11 mouse cellular contexts compared by ENCODE assay signal in the genomic region with DNA sequence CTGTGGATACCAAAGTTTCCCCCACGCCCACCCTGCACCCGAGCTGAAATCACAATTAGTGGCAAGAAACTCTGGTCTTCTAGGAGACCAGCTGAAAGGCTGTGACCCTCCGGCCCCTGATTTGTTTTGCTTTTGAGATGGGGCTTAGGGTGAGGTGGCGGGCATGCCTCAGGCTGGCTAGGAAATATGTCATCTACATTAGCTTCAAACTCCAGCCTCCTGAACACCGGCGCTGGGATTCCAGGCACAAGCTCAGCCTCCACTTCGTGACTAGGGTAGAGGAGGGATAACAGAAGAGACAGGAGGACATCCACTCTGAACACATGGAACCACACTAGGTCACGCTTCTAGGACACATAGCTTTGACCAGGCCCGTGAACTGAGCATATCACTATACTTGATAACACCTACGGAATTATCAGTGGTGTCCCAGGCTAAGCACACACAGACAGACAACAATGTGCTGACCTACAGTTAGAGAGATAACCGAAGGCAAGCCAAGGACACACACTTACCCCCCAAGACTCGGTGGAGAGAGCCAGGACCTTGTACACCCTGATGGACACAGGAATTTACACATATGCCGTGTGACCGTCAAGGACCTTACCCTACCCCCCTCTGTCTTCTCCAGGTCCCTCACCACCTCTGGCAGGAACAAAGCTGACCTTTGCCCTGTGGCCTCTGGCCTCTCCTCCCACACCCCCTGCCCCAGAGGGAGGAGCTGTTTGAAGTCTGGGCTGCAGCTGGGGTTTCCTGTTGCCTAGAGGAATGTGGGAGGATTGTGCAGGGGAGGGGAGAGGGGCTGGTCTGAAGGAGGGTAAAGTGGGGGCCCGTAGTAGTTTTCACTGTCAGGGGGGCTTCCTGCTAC. TPM values are rescaled to one million over a fixed set of nuclear protein-coding genes. Genes with fewer than 3 reads are reported as not detected.
DNase-seq lines count a peak whose midpoint lies in the region; ATAC-seq and TF ChIP-seq lines count a peak whose summit lies in the region.
"Had no signal": no experiment of that assay in that cellular context is flagged by ENCODE, and none has a peak within 500 bp of the region (broad histone marks: within the 10 kb centered on the region; RNA-seq: fewer than 3 reads in every experiment).

No protein-coding gene starts in this region.

- peaks cover 22 to 31% of the 10 kb centered on the region in 2 experiments for H3K4me1 ChIP-seq in heart, embryonic 14.5 days (ENCODE audit: control insufficient read depth in 2 of 2, insufficient read depth in 2 of 2, low read length in 2 of 2)
- H3K4me1 ChIP-seq in liver, embryonic 14.5 days (replicated peaks; ENCODE audit: control insufficient read depth in 2 of 2, insufficient read depth in 2 of 2, low read length in 1 of 2) = peaks cover 4 to 23% of the 10 kb centered on the region in 2 experiments

- no peak overlapping the region for H3K4me3 ChIP-seq in heart, embryonic 14.5 days (ENCODE audit: control insufficient read depth in 1 of 2, insufficient read depth in 1 of 2, low read depth in 1 of 2, low read length in 2 of 2)
- H3K4me3 ChIP-seq in liver, embryonic 14.5 days (ENCODE audit: insufficient read depth in 1 of 2, low read depth in 2 of 2, low read length in 2 of 2) = peak overlapping the region; percentile 7 to 40; a peak in 3 of 4 replicates

- 0 out of 2 replicates have a peak overlapping the region, but pooled peaks have one; percentile 35 for H3K9ac ChIP-seq in heart, embryonic 14.5 days (ENCODE audit: low read length)
- no peak overlapping the region for H3K9ac ChIP-seq in liver, embryonic 14.5 days (replicated peaks)
- H3K9ac ChIP-seq: forebrain, postnatal 0 days had no signal

- H3K27me3 ChIP-seq in heart, embryonic 14.5 days (ENCODE audit: control insufficient read depth, insufficient read depth, low read length) = no peaks in the 10 kb centered on the region
- H3K27me3 ChIP-seq in liver, embryonic 14.5 days (ENCODE audit: control insufficient read depth, insufficient read depth, low read length) = peaks cover 34% of the 10 kb centered on the region

- no peak for ATAC-seq in heart, embryonic 14.5 days (ENCODE audit: insufficient number of reproducible peaks, insufficient read depth, low FRiP score, low read depth)
- ATAC-seq in liver, embryonic 14.5 days (ENCODE audit: insufficient read depth) = peak; percentile 57
- no peak for ATAC-seq in activated CD4-positive, CD25-positive, alpha-beta regulatory T cell, adult 4 months
- no peak for ATAC-seq in monocyte, adult 5-6 weeks (replicated peaks; ENCODE audit: insufficient number of reproducible peaks, low FRiP score, low TSS enrichment, poor library complexity, severe bottlenecking)
- ATAC-seq: forebrain, postnatal 0 days had no signal

- no peak for DNase-seq in heart, postnatal 14 days
- peak; percentile 45 for DNase-seq in c-Kit-positive CD71-positive TER-119-positive erythroid progenitor cells, embryonic 14.5 days (ENCODE audit: low spot score)
- DNase-seq in kidney, adult 18-20 months = peak; percentile 71
- DNase-seq in liver, embryonic 14.5 days (ENCODE audit: low read depth in 3 of 3, low spot score in 3 of 3) = peak; percentile 29 to 52 (median 44)
- no peak for DNase-seq in urinary bladder, postnatal 14 days (ENCODE audit: low spot score)
- DNase-seq: forebrain, postnatal 0 days; right cerebral cortex, postnatal 4 days had no signal

- H3K9me3 ChIP-seq in heart, embryonic 14.5 days (ENCODE audit: control insufficient read depth, low read length) = no peaks in the 10 kb centered on the region
- no peaks in the 10 kb centered on the region for H3K9me3 ChIP-seq in liver, embryonic 14.5 days (ENCODE audit: control insufficient read depth, low read length)

- TF ChIP-seq CTCF in liver, embryonic 14.5 days (IDR thresholded peaks at IDR 0.05; ENCODE audit: low read depth) = no peak

- H3K36me3 ChIP-seq in heart, embryonic 14.5 days (ENCODE audit: control insufficient read depth, insufficient read depth, low read length) = no peaks in the 10 kb centered on the region
- no peaks in the 10 kb centered on the region for H3K36me3 ChIP-seq in liver, embryonic 14.5 days (replicated peaks; ENCODE audit: control insufficient read depth, insufficient read depth, low read depth)

- no peak overlapping the region for H3K27ac ChIP-seq in heart, embryonic 14.5 days (replicated peaks in 1 of 2; ENCODE audit: control insufficient read depth in 1 of 2, insufficient read depth in 1 of 2, low read depth in 2 of 2, low read length in 2 of 2)
- no peak overlapping the region for H3K27ac ChIP-seq in liver, embryonic 14.5 days
- H3K27ac ChIP-seq: macrophage had no signal

- intact Hi-C loops in heart, postnatal 14 days (cut with DNase I) = loop anchor here (2.0 kb wide), 1 partner anchor 243 kb away; no protein-coding TSS in a partner anchor

- 27% methylated on average over 15 of the region's 15 CpGs for WGBS in heart, embryonic 14.5 days
- WGBS in liver, embryonic 14.5 days (ENCODE audit: insufficient replicate concordance) = 23% methylated on average over 15 of the region's 15 CpGs

- peak; percentile 84 for TF ChIP-seq EP300 in liver, embryonic 14.5 days (IDR thresholded peaks at IDR 0.05; ENCODE audit: low read depth)

- H3K4me2 ChIP-seq in heart, embryonic 14.5 days (ENCODE audit: low read length) = no peak overlapping the region
- H3K4me2 ChIP-seq in liver, embryonic 14.5 days (ENCODE audit: low read depth) = peak overlapping the region; percentile 33

RNA-seq across cellular contexts. Expression of a gene that starts 3.3 kb away (rescaled TPM):
- polyA plus RNA-seq in heart, embryonic 14.5 days (2014; fragmentation: Nextera tagmentation; extraction: Ambion mirVana) = 7.1 and 9.0 TPM in 2 replicates
- total RNA-seq in heart, postnatal 14 days (2021) = 10 to 100 TPM; 55.2 to 59.1 TPM
- 1.3 and 1.7 TPM in 2 replicates for polyA plus RNA-seq in liver, embryonic 14.5 days (2012; rRNA removed)
- 0.53 and 0.75 TPM in 2 replicates for polyA plus RNA-seq in liver, embryonic 14.5 days (2014; fragmentation: Nextera tagmentation; extraction: Ambion mirVana)
- polyA plus RNA-seq in activated CD4-positive, CD25-positive, alpha-beta regulatory T cell, adult 4 months (2017; shearing (Covaris generic)) = 1 to 10 TPM; 2.1 TPM
- 2.8 to 13.7 TPM (median 3.3 TPM) in 3 replicates for total RNA-seq in monocyte, adult 5-6 weeks (2017)

RNA-seq across cellular contexts. Expression of a gene that starts 33.9 kb away (rescaled TPM):
- polyA plus RNA-seq in heart, embryonic 14.5 days (2014; fragmentation: Nextera tagmentation; extraction: Ambion mirVana) = 0.18 and 0.74 TPM in 2 replicates
- total RNA-seq in heart, postnatal 14 days (2021) = under 1 TPM; 0.43 to 0.49 TPM
- 0.79 and 1.0 TPM in 2 replicates for polyA plus RNA-seq in liver, embryonic 14.5 days (2012; rRNA removed)
- polyA plus RNA-seq in liver, embryonic 14.5 days (2014; fragmentation: Nextera tagmentation; extraction: Ambion mirVana) = 0.57 and 0.75 TPM in 2 replicates
- polyA plus RNA-seq in activated CD4-positive, CD25-positive, alpha-beta regulatory T cell, adult 4 months (2017; shearing (Covaris generic)) = 1 to 10 TPM; 4.2 TPM
- total RNA-seq in monocyte, adult 5-6 weeks (2017) = 266 TPM in 3 replicates
- total RNA-seq: forebrain, postnatal 0 days had no signal

Comparison
In these comparisons a context has a peak if more than half of its experiments do, and no peak if none do; other contexts are left out.
1. H3K4me3 ChIP-seq: peak in liver, embryonic 14.5 days (2 of 2); none in heart, embryonic 14.5 days (0 of 2).
2. DNase-seq: peak in c-Kit-positive CD71-positive TER-119-positive erythroid progenitor cells, embryonic 14.5 days (single experiment), kidney, adult 18-20 months (single experiment) and liver, embryonic 14.5 days (3 of 3); none in heart, postnatal 14 days (0 of 2) and urinary bladder, postnatal 14 days (single experiment).